Mouse (Mus musculus) skeletal muscle tissue, adult 2 months (tissue): ENCODE measurements around the gene Dpm1.

Experiments used
- DNase-seq: peaks from one replicate; pipeline ENCODE4 v3.0.0-alpha.2; 2012; ENCODE audit warnings: low read depth, low spot score

Gene Dpm1

GRCm38 (mm10) chr2:168230026-168230728, at the start of gene Dpm1, which contains the start of the genes Gm20716 and Mocs3:
TSS of gene Dpm1 (minus strand) at chr2:168230591.
TSS of gene Gm20716 (minus strand) at chr2:168230364.
TSS of gene Mocs3 (plus strand) at chr2:168230622.
- peak; percentile 77 for DNase-seq

- DNase-seq, result no peak
These were observed 44.1 kb upstream of the Dpm1 start for GRCm38 (mm10) chr2:168274374-168274935.

GRCm38 (mm10) chr2:168273387-168273786, 43.0 kb upstream of the Dpm1 start:
- DNase-seq, result no peak

GRCm38 (mm10) chr2:168268033-168268432, 37.6 kb upstream of the Dpm1 start:
- DNase-seq, result no peak

GRCm38 (mm10) chr2:168260900-168261299, 30.5 kb upstream of the Dpm1 start:
- no peak for DNase-seq

GRCm38 (mm10) chr2:168260124-168260523, 29.7 kb upstream of the Dpm1 start:
- DNase-seq, result no peak

- no peak for DNase-seq
These were observed 28.7 kb upstream of the Dpm1 start for GRCm38 (mm10) chr2:168259046-168259445.

- DNase-seq, result no peak
These were observed 26.8 kb upstream of the Dpm1 start for GRCm38 (mm10) chr2:168257188-168257587.

- DNase-seq, result no peak
These were observed 26.1 kb upstream of the Dpm1 start for GRCm38 (mm10) chr2:168256506-168256905.

GRCm38 (mm10) chr2:168253822-168254221, 23.4 kb upstream of the Dpm1 start:
- no peak for DNase-seq

- DNase-seq, result no peak
These were observed 22.4 kb upstream of the Dpm1 start for GRCm38 (mm10) chr2:168252639-168253292.

- peak; percentile 62 for DNase-seq
These were observed 19.9 kb upstream of the Dpm1 start for GRCm38 (mm10) chr2:168250270-168250669.

GRCm38 (mm10) chr2:168248856-168249245, 18.5 kb upstream of the Dpm1 start:
- no peak for DNase-seq

GRCm38 (mm10) chr2:168248167-168248855, 17.9 kb upstream of the Dpm1 start:
- DNase-seq, result no peak

- no peak for DNase-seq
These were observed 15.2 kb upstream of the Dpm1 start for GRCm38 (mm10) chr2:168245571-168245970.

- no peak for DNase-seq
These were observed 12.9 kb upstream of the Dpm1 start for GRCm38 (mm10) chr2:168243278-168243677.

- no peak for DNase-seq
These were observed 12.4 kb upstream of the Dpm1 start for GRCm38 (mm10) chr2:168242841-168243240.

GRCm38 (mm10) chr2:168238335-168238734, 7.9 kb upstream of the Dpm1 start:
- DNase-seq, result no peak

- DNase-seq, result no peak
These were observed 2.9 kb upstream of the Dpm1 start for GRCm38 (mm10) chr2:168233286-168233685.

- DNase-seq, result no peak
These were observed 1.1 kb upstream of the Dpm1 start for GRCm38 (mm10) chr2:168231471-168231829.

- DNase-seq, result no peak
These were observed 531 bp upstream of the Dpm1 start for GRCm38 (mm10) chr2:168230773-168231470.
